Mouse (Mus musculus): Measurements from ENCODE around the gene Olfr97. TPM values are rescaled to one million over a fixed set of nuclear protein-coding genes. Genes with fewer than 3 reads are reported as not detected.
"Not testable (repeated sequence)": the region's sequence is repeated elsewhere in the genome, so short reads cannot be mapped to it uniquely, and the experiment has no call there.

Olfr97 gene
- polyA plus RNA-seq (2015; fragmentation: Nextera tagmentation; extraction: Ambion mirVana) = not detected in 2 replicates

GRCm38 (mm10) chr17:37237230-37237629 lies at the start of gene Olfr97:
TSS of gene Olfr97 (minus strand) at chr17:37237330.
- whole genome bisulfite sequencing = 88% methylated on average over 2 of the region's 2 CpGs
- not testable (repeated sequence) for ATAC-seq (replicated peaks)

GRCm38 (mm10) chr17:37283360-37283759 lies 46.2 kb upstream of the Olfr97 start, which contains the start of gene Olfr99:
TSS of gene Olfr99 (minus strand) at chr17:37283460.
- H3K9ac ChIP-seq = no peak within 1 kb of the TSS
- ATAC-seq (replicated peaks) = no peak

More at GRCm38 (mm10) chr17:37237230-37237629, at the start of gene Olfr97:
- not testable (repeated sequence) for H3K36me3 ChIP-seq (replicated peaks); H3K27ac ChIP-seq; H3K4me3 ChIP-seq; H3K4me2 ChIP-seq; H3K9me3 ChIP-seq; H3K9ac ChIP-seq; H3K4me1 ChIP-seq; H3K27me3 ChIP-seq (replicated peaks)

GRCm38 (mm10) chr17:37280331-37280730 lies 43.2 kb upstream of the Olfr97 start:
- Histone ChIP-seq H3K4me3 (no peak overlapping the region), H3K36me3 (replicated peaks) (no peaks in the 10 kb centered on the region), H3K9me3 (no peaks in the 10 kb centered on the region), H3K4me1 (no peaks in the 10 kb centered on the region), H3K27me3 (replicated peaks) (no peaks in the 10 kb centered on the region), H3K9ac (no peak overlapping the region), H3K4me2 (no peak overlapping the region), H3K27ac (no peak overlapping the region)
- ATAC-seq (replicated peaks) = no peak
- WGBS = 74% methylated on average over 1 of the region's 1 CpGs

More at GRCm38 (mm10) chr17:37283360-37283759, 46.2 kb upstream of the Olfr97 start, which contains the start of gene Olfr99:
- Histone ChIP-seq H3K4me2 (no peak within 1 kb of the TSS), H3K36me3 (replicated peaks) (no peaks in the 10 kb centered on the region), H3K27me3 (replicated peaks) (no peaks in the 10 kb centered on the region), H3K9me3 (no peaks in the 10 kb centered on the region), H3K4me3 (no peak within 1 kb of the TSS), H3K27ac (no peak within 1 kb of the TSS), H3K4me1 (no peaks in the 10 kb centered on the region)
- 60% methylated on average over 1 of the region's 1 CpGs for WGBS

- no peak overlapping the region for H3K4me2 ChIP-seq
- H3K4me1 ChIP-seq = no peaks in the 10 kb centered on the region
- H3K9me3 ChIP-seq = no peaks in the 10 kb centered on the region
- no peak overlapping the region for H3K4me3 ChIP-seq
- no peaks in the 10 kb centered on the region for H3K27me3 ChIP-seq (replicated peaks)
- H3K9ac ChIP-seq = no peak overlapping the region
- no peak overlapping the region for H3K27ac ChIP-seq
- no peak for ATAC-seq (replicated peaks)
- no peaks in the 10 kb centered on the region for H3K36me3 ChIP-seq (replicated peaks)
Observed at GRCm38 (mm10) chr17:37276573-37276972, 39.4 kb upstream of the Olfr97 start.

GRCm38 (mm10) chr17:37275626-37276248 lies 38.6 kb upstream of the Olfr97 start:
- Histone ChIP-seq H3K9me3 (no peaks in the 10 kb centered on the region), H3K36me3 (replicated peaks) (no peaks in the 10 kb centered on the region), H3K27ac (no peak overlapping the region), H3K27me3 (replicated peaks) (no peaks in the 10 kb centered on the region), H3K4me1 (no peaks in the 10 kb centered on the region), H3K9ac (no peak overlapping the region), H3K4me2 (no peak overlapping the region), H3K4me3 (no peak overlapping the region)
- WGBS = 90% methylated on average over 2 of the region's 2 CpGs
- ATAC-seq (replicated peaks) = no peak

- WGBS = 75% methylated on average over 8 of the region's 8 CpGs
- ATAC-seq (replicated peaks) = peak; percentile 48
- peak overlapping the region; percentile 42 for H3K4me3 ChIP-seq
- no peaks in the 10 kb centered on the region for H3K9me3 ChIP-seq
- peak overlapping the region; percentile 76 for H3K4me2 ChIP-seq
- H3K9ac ChIP-seq = no peak overlapping the region
- H3K27me3 ChIP-seq (replicated peaks) = no peaks in the 10 kb centered on the region
- no peaks in the 10 kb centered on the region for H3K4me1 ChIP-seq
- H3K36me3 ChIP-seq (replicated peaks) = no peaks in the 10 kb centered on the region
- H3K27ac ChIP-seq = no peak overlapping the region
Observed at GRCm38 (mm10) chr17:37270702-37271092, 33.6 kb upstream of the Olfr97 start.

- 4% methylated on average over 26 of the region's 26 CpGs for WGBS
- Histone ChIP-seq H3K9ac (peak within 1 kb of the TSS; percentile 29; the same call in 1 of the 2 replicates), H3K4me1 (no peaks in the 10 kb centered on the region), H3K27me3 (replicated peaks) (no peaks in the 10 kb centered on the region), H3K9me3 (no peaks in the 10 kb centered on the region), H3K4me2 (peak within 1 kb of the TSS; percentile 76), H3K36me3 (replicated peaks) (no peaks in the 10 kb centered on the region), H3K27ac (no peak within 1 kb of the TSS), H3K4me3 (peak within 1 kb of the TSS; percentile 42)
- peak; percentile 98 for ATAC-seq (replicated peaks)
Observed at GRCm38 (mm10) chr17:37270058-37270701, 33.0 kb upstream of the Olfr97 start, which contains the start of gene H2-M3. TSS of gene H2-M3 (plus strand) at chr17:37270220.

GRCm38 (mm10) chr17:37263626-37264025 lies 26.5 kb upstream of the Olfr97 start, which contains the start of gene Olfr98:
TSS of gene Olfr98 (minus strand) at chr17:37263749.
- 91% methylated on average over 1 of the region's 1 CpGs for WGBS
- Histone ChIP-seq H3K27ac (no peak within 1 kb of the TSS), H3K4me2 (no peak within 1 kb of the TSS), H3K4me3 (no peak within 1 kb of the TSS), H3K9ac (no peak within 1 kb of the TSS), H3K27me3 (replicated peaks) (no peaks in the 10 kb centered on the region), H3K36me3 (replicated peaks) (no peaks in the 10 kb centered on the region), H3K9me3 (no peaks in the 10 kb centered on the region), H3K4me1 (no peaks in the 10 kb centered on the region)
- ATAC-seq (replicated peaks) = no peak

GRCm38 (mm10) chr17:37250544-37250943 lies 13.4 kb upstream of the Olfr97 start:
- Histone ChIP-seq H3K4me3 (no peak overlapping the region), H3K4me2 (no peak overlapping the region), H3K4me1 (no peaks in the 10 kb centered on the region), H3K9ac (no peak overlapping the region), H3K9me3 (no peaks in the 10 kb centered on the region), H3K27me3 (replicated peaks) (no peaks in the 10 kb centered on the region), H3K36me3 (replicated peaks) (no peaks in the 10 kb centered on the region), H3K27ac (no peak overlapping the region)
- ATAC-seq (replicated peaks) = no peak
- 10% methylated on average over 1 of the region's 1 CpGs for WGBS

GRCm38 (mm10) chr17:37249460-37249859 lies 12.3 kb upstream of the Olfr97 start:
- H3K9me3 ChIP-seq = no peaks in the 10 kb centered on the region
- no peak for ATAC-seq (replicated peaks)
- H3K9ac ChIP-seq = no peak overlapping the region
- H3K4me1 ChIP-seq = no peaks in the 10 kb centered on the region
- no peaks in the 10 kb centered on the region for H3K36me3 ChIP-seq (replicated peaks)
- no peak overlapping the region for H3K4me2 ChIP-seq
- no peaks in the 10 kb centered on the region for H3K27me3 ChIP-seq (replicated peaks)
- no peak overlapping the region for H3K4me3 ChIP-seq
- no peak overlapping the region for H3K27ac ChIP-seq

- no peak overlapping the region for H3K27ac ChIP-seq
- no peaks in the 10 kb centered on the region for H3K36me3 ChIP-seq (replicated peaks)
- no peak overlapping the region for H3K4me3 ChIP-seq
- no peak overlapping the region for H3K4me2 ChIP-seq
- WGBS = 37% methylated on average over 5 of the region's 5 CpGs
- no peaks in the 10 kb centered on the region for H3K9me3 ChIP-seq
- ATAC-seq (replicated peaks) = peak; percentile 63; the same call in 1 of the 2 replicates
- H3K4me1 ChIP-seq = no peaks in the 10 kb centered on the region
- no peaks in the 10 kb centered on the region for H3K27me3 ChIP-seq (replicated peaks)
- H3K9ac ChIP-seq = no peak overlapping the region
Observed at GRCm38 (mm10) chr17:37246715-37247114, 9.6 kb upstream of the Olfr97 start.

GRCm38 (mm10) chr17:37242198-37242597 lies 5.1 kb upstream of the Olfr97 start:
- no peak overlapping the region for H3K4me2 ChIP-seq
- no peaks in the 10 kb centered on the region for H3K36me3 ChIP-seq (replicated peaks)
- no peak for ATAC-seq (replicated peaks)
- no peaks in the 10 kb centered on the region for H3K27me3 ChIP-seq (replicated peaks)
- no peaks in the 10 kb centered on the region for H3K4me1 ChIP-seq
- no peaks in the 10 kb centered on the region for H3K9me3 ChIP-seq
- 52% methylated on average over 3 of the region's 3 CpGs for WGBS
- no peak overlapping the region for H3K27ac ChIP-seq
- no peak overlapping the region for H3K4me3 ChIP-seq
- no peak overlapping the region for H3K9ac ChIP-seq

GRCm38 (mm10) chr17:37221879-37222278 lies 15.3 kb downstream of the Olfr97 start:
- Histone ChIP-seq H3K27me3 (replicated peaks) (no peaks in the 10 kb centered on the region), H3K4me1 (no peaks in the 10 kb centered on the region), H3K36me3 (replicated peaks) (no peaks in the 10 kb centered on the region), H3K9me3 (no peaks in the 10 kb centered on the region), H3K9ac (no peak overlapping the region), H3K27ac (no peak overlapping the region), H3K4me2 (no peak overlapping the region), H3K4me3 (no peak overlapping the region)
- ATAC-seq (replicated peaks) = no peak
- WGBS = 27% methylated on average over 1 of the region's 1 CpGs

Measured in midbrain, embryonic 15.5 days (tissue).